9 mouse cellular contexts compared by ENCODE assay signal in the genomic region with DNA sequence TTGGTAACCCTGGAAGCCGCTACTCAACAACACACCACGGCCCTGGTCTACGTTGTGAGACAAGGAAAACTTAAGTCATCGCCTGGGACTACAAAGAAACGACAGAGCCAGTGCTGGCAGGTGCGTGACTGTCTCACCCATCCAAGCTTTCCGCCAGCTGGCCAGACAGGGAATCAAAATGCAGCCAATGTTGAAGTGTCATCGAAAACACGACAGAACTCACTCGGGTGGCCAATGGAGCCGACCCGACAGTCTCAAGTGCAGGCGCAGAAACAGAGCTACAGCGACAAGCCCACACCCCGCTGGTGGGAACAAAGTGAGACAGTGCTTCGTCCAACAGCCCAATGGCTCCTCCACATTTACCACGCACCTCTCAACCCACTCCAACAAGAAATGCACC. TPM values are rescaled to one million over a fixed set of nuclear protein-coding genes. Genes with fewer than 3 reads are reported as not detected.
DNase-seq lines count a peak whose midpoint lies in the region; ATAC-seq and TF ChIP-seq lines count a peak whose summit lies in the region.
"Had no signal": no experiment of that assay in that cellular context is flagged by ENCODE, and none has a peak within 500 bp of the region (broad histone marks: within the 10 kb centered on the region; RNA-seq: fewer than 3 reads in every experiment).

No protein-coding gene starts in this region.

- intact Hi-C loops in heart, adult 2 months (cut with DNase I): no loop called here

- H3K4me1 ChIP-seq in heart, adult 2 months (ENCODE audit: control insufficient read depth, insufficient read depth, low read length): peaks cover 35% of the 10 kb centered on the region
- H3K4me1 ChIP-seq in forebrain, embryonic 13.5 days: peaks cover 85% of the 10 kb centered on the region
- H3K4me1 ChIP-seq in hindbrain, embryonic 14.5 days (replicated peaks; ENCODE audit: control insufficient read depth, insufficient read depth, low read length): peaks cover 76% of the 10 kb centered on the region
- peaks cover 52% of the 10 kb centered on the region for H3K4me1 ChIP-seq in midbrain, embryonic 14.5 days (ENCODE audit: control insufficient read depth, insufficient read depth, low read length)
- peaks cover 70% of the 10 kb centered on the region for H3K4me1 ChIP-seq in kidney, embryonic 16.5 days (ENCODE audit: insufficient read depth, low read length)

- H3K9me3 ChIP-seq in forebrain, embryonic 13.5 days (replicated peaks): no peaks in the 10 kb centered on the region
- no peaks in the 10 kb centered on the region for H3K9me3 ChIP-seq in hindbrain, embryonic 14.5 days (ENCODE audit: control insufficient read depth, low read length)
- no peaks in the 10 kb centered on the region for H3K9me3 ChIP-seq in midbrain, embryonic 14.5 days (ENCODE audit: control insufficient read depth, low read length)
- H3K9me3 ChIP-seq in kidney, embryonic 16.5 days (ENCODE audit: low read length): no peaks in the 10 kb centered on the region

- 46% methylated on average over 17 of the region's 17 CpGs for WGBS in heart, adult 2 months
- WGBS in forebrain, embryonic 13.5 days: 56% methylated on average over 17 of the region's 17 CpGs
- 58% methylated on average over 17 of the region's 17 CpGs for WGBS in hindbrain, embryonic 14.5 days
- 67% methylated on average over 17 of the region's 17 CpGs for WGBS in midbrain, embryonic 14.5 days
- WGBS in kidney, embryonic 16.5 days: 72% methylated on average over 17 of the region's 17 CpGs

- H3K27ac ChIP-seq in heart, adult 2 months: peak overlapping the region; percentile 62
- H3K27ac ChIP-seq in forebrain, embryonic 13.5 days: peak overlapping the region; percentile 91
- H3K27ac ChIP-seq in hindbrain, embryonic 14.5 days: peak overlapping the region; percentile 82
- H3K27ac ChIP-seq in midbrain, embryonic 14.5 days (replicated peaks; ENCODE audit: low read depth, low read length): peak overlapping the region; percentile 23
- no peak overlapping the region for H3K27ac ChIP-seq in kidney, embryonic 16.5 days (ENCODE audit: low read length)
- H3K27ac ChIP-seq: liver, embryonic 14.5 days had no signal

- no peak for TF ChIP-seq POLR2A in heart, adult 2 months (IDR thresholded peaks at IDR 0.05; ENCODE audit: insufficient read depth, low read depth, low read length)

- H3K4me2 ChIP-seq in forebrain, embryonic 13.5 days: peak overlapping the region; percentile 17
- H3K4me2 ChIP-seq in hindbrain, embryonic 14.5 days (replicated peaks): no peak overlapping the region
- no peak overlapping the region for H3K4me2 ChIP-seq in midbrain, embryonic 14.5 days (ENCODE audit: low read length)
- no peak overlapping the region for H3K4me2 ChIP-seq in kidney, embryonic 16.5 days (replicated peaks; ENCODE audit: low read depth, low read length)

- peaks cover 10% of the 10 kb centered on the region for H3K79me2 ChIP-seq in heart, adult 2 months (replicated peaks; ENCODE audit: control insufficient read depth, insufficient read depth, low read length)

- no peak for ATAC-seq in forebrain, embryonic 13.5 days
- no peak for ATAC-seq in hindbrain, embryonic 14.5 days (ENCODE audit: low FRiP score)
- no peak for ATAC-seq in midbrain, embryonic 14.5 days (ENCODE audit: low FRiP score, low TSS enrichment)
- ATAC-seq in kidney, embryonic 16.5 days (ENCODE audit: low FRiP score, low TSS enrichment): no peak

- no peak overlapping the region for H3K9ac ChIP-seq in heart, adult 2 months (ENCODE audit: low read depth, low read length)
- H3K9ac ChIP-seq in forebrain, embryonic 13.5 days: peak overlapping the region; percentile 41; the same call in 1 of the 2 replicates
- peak overlapping the region; percentile 17; the same call in 1 of the 2 replicates for H3K9ac ChIP-seq in hindbrain, embryonic 14.5 days
- no peak overlapping the region for H3K9ac ChIP-seq in midbrain, embryonic 14.5 days (replicated peaks; ENCODE audit: low read length)
- H3K9ac ChIP-seq in kidney, embryonic 16.5 days (replicated peaks; ENCODE audit: low read length): no peak overlapping the region
- H3K9ac ChIP-seq: liver, embryonic 14.5 days had no signal

- no peaks in the 10 kb centered on the region for H3K27me3 ChIP-seq in heart, adult 2 months (ENCODE audit: control insufficient read depth, insufficient read depth, low read length)
- no peaks in the 10 kb centered on the region for H3K27me3 ChIP-seq in forebrain, embryonic 13.5 days
- H3K27me3 ChIP-seq in hindbrain, embryonic 14.5 days (ENCODE audit: control insufficient read depth, insufficient read depth, low read length): no peaks in the 10 kb centered on the region
- H3K27me3 ChIP-seq in midbrain, embryonic 14.5 days (ENCODE audit: control insufficient read depth, insufficient read depth, low read length): no peaks in the 10 kb centered on the region
- H3K27me3 ChIP-seq in kidney, embryonic 16.5 days (ENCODE audit: insufficient read depth, low read length): no peaks in the 10 kb centered on the region

- TF ChIP-seq CTCF in heart, adult 2 months (IDR thresholded peaks at IDR 0.05): peak; percentile 36; the same call in 1 of the 2 replicates

- no peaks in the 10 kb centered on the region for H3K36me3 ChIP-seq in heart, adult 2 months (ENCODE audit: control insufficient read depth, insufficient read depth, low read length)
- H3K36me3 ChIP-seq in forebrain, embryonic 13.5 days (ENCODE audit: poor library complexity, severe bottlenecking): no peaks in the 10 kb centered on the region
- H3K36me3 ChIP-seq in hindbrain, embryonic 14.5 days (replicated peaks; ENCODE audit: control insufficient read depth, insufficient read depth): no peaks in the 10 kb centered on the region
- no peaks in the 10 kb centered on the region for H3K36me3 ChIP-seq in midbrain, embryonic 14.5 days (ENCODE audit: control insufficient read depth, insufficient read depth, low read length)
- H3K36me3 ChIP-seq in kidney, embryonic 16.5 days (ENCODE audit: insufficient read depth, low read length): no peaks in the 10 kb centered on the region

- peak; percentile 58 to 67 for DNase-seq in heart, adult 2 months
- no peak for DNase-seq in heart, adult 8-10 months (ENCODE audit: low spot score)
- no peak for DNase-seq in hindbrain, embryonic 14.5 days (ENCODE audit: low spot score)
- DNase-seq in midbrain, embryonic 14.5 days: no peak
- DNase-seq in adrenal gland, adult (ENCODE audit: inconsistent age in 2 of 2, low spot score in 1 of 2): no peak
- DNase-seq in urinary bladder, postnatal 4 days (ENCODE audit: low spot score in 2 of 2): no peak

- H3K4me3 ChIP-seq in heart, adult 2 months: no peak overlapping the region
- no peak overlapping the region for H3K4me3 ChIP-seq in forebrain, embryonic 13.5 days
- no peak overlapping the region for H3K4me3 ChIP-seq in hindbrain, embryonic 14.5 days (replicated peaks; ENCODE audit: low read length)
- no peak overlapping the region for H3K4me3 ChIP-seq in midbrain, embryonic 14.5 days (replicated peaks; ENCODE audit: low read depth, low read length)
- H3K4me3 ChIP-seq in kidney, embryonic 16.5 days (ENCODE audit: low read length): no peak overlapping the region

- no peak for TF ChIP-seq EP300 in heart, adult 2 months (IDR thresholded peaks at IDR 0.05; ENCODE audit: insufficient read depth, low read depth, low read length)

RNA-seq across cellular contexts. Expression of gene Ncor2, which starts 29.9 kb away (rescaled TPM):
- 10 to 100 TPM; 73.5 to 77.5 TPM for total RNA-seq in heart, adult 2 months (2021)
- polyA plus RNA-seq in heart, adult 2 months (2012; rRNA removed): 27.9 and 39.1 TPM in 2 replicates
- total RNA-seq in heart, adult 8-10 months (2022): 10 to 100 TPM; 81.6 to 92.4 (median 84.5) TPM
- polyA plus RNA-seq in forebrain, embryonic 13.5 days (2015; fragmentation: Nextera tagmentation; extraction: Ambion mirVana): 25.6 and 27.3 TPM in 2 replicates
- polyA plus RNA-seq in hindbrain, embryonic 14.5 days (2014; fragmentation: Nextera tagmentation; extraction: Ambion mirVana): 26.0 and 27.4 TPM in 2 replicates
- 23.7 and 24.0 TPM in 2 replicates for polyA plus RNA-seq in midbrain, embryonic 14.5 days (2014; fragmentation: Nextera tagmentation; extraction: Ambion mirVana)
- 25.9 and 27.5 TPM in 2 replicates for polyA plus RNA-seq in kidney, embryonic 16.5 days (2015; fragmentation: Nextera tagmentation; extraction: Ambion mirVana)

Comparison
In these comparisons a context has a peak if more than half of its experiments do, and no peak if none do; other contexts are left out.
1. DNase-seq: peak in heart, adult 2 months (2 of 2); none in heart, adult 8-10 months (single experiment), hindbrain, embryonic 14.5 days (single experiment), midbrain, embryonic 14.5 days (single experiment), adrenal gland, adult (0 of 2) and urinary bladder, postnatal 4 days (0 of 2).
2. H3K9ac ChIP-seq: peak in forebrain, embryonic 13.5 days (single experiment) and hindbrain, embryonic 14.5 days (single experiment); none in heart, adult 2 months (single experiment), midbrain, embryonic 14.5 days (single experiment) and kidney, embryonic 16.5 days (single experiment).